Mouse (Mus musculus) cerebellum, postnatal 14 days (tissue): ENCODE data around the gene Pip5k1c.
A peak's percentile ranks its signal among the peaks of the same experiment; 100 is the strongest.

ENCODE experiments used
- DNase-seq, 2 experiments: peaks; one replicate each; pipeline ENCODE4 v3.0.0; 2021; ENCODE audit warnings: mixed read lengths in 2 of 2

Pip5k1c gene

GRCm38 (mm10) chr10:81303761-81304160 is 11.0 kb downstream of the Pip5k1c start:
- no peak for DNase-seq

GRCm38 (mm10) chr10:81304597-81305238 is 12.0 kb downstream of the Pip5k1c start:
- DNase-seq: peak; percentile 79 to 85

GRCm38 (mm10) chr10:81305663-81306062 is 12.9 kb downstream of the Pip5k1c start:
- DNase-seq: peak; percentile 59 to 70

GRCm38 (mm10) chr10:81306173-81306668 is 13.5 kb downstream of the Pip5k1c start:
- DNase-seq: peak in 1 of 2 experiments; percentile 43

GRCm38 (mm10) chr10:81306837-81307682 is 14.3 kb downstream of the Pip5k1c start:
- DNase-seq: no peak

GRCm38 (mm10) chr10:81309571-81309970 is 16.8 kb downstream of the Pip5k1c start:
- no peak for DNase-seq

- DNase-seq: peak in 1 of 2 experiments; percentile 43
Observed at GRCm38 (mm10) chr10:81313581-81313980, 20.8 kb downstream of the Pip5k1c start.

- no peak for DNase-seq
Observed at GRCm38 (mm10) chr10:81314201-81314600, 21.4 kb downstream of the Pip5k1c start.

- DNase-seq: no peak
Observed at GRCm38 (mm10) chr10:81315587-81315986, 22.8 kb downstream of the Pip5k1c start.

- peak in 1 of 2 experiments; percentile 59 for DNase-seq
Observed at GRCm38 (mm10) chr10:81316338-81317060, 23.7 kb downstream of the Pip5k1c start.

GRCm38 (mm10) chr10:81317273-81317672 is 24.5 kb downstream of the Pip5k1c start:
- DNase-seq: no peak

- DNase-seq: peak in 1 of 2 experiments; percentile 74
Observed at GRCm38 (mm10) chr10:81318589-81319329, 26.0 kb downstream of the Pip5k1c start.

- peak; percentile 58 to 71 for DNase-seq
Observed at GRCm38 (mm10) chr10:81319330-81319699, 26.6 kb downstream of the Pip5k1c start.

- peak in 1 of 2 experiments; percentile 50 for DNase-seq
Observed at GRCm38 (mm10) chr10:81319741-81320549, 27.2 kb downstream of the Pip5k1c start.

- DNase-seq: peak; percentile 99 to 100
Observed at GRCm38 (mm10) chr10:81320550-81321347, 28.0 kb downstream of the Pip5k1c start, which contains the start of gene Cactin. Gene Cactin, plus strand, starts transcription at chr10:81321103.

- no peak for DNase-seq
Observed at GRCm38 (mm10) chr10:81321436-81321835, 28.7 kb downstream of the Pip5k1c start.

- DNase-seq: peak in 1 of 2 experiments; percentile 57
Observed at GRCm38 (mm10) chr10:81322444-81322843, 29.7 kb downstream of the Pip5k1c start.

GRCm38 (mm10) chr10:81323141-81323775 is 30.5 kb downstream of the Pip5k1c start:
- no peak for DNase-seq

- DNase-seq: no peak
Observed at GRCm38 (mm10) chr10:81323791-81324530, 31.2 kb downstream of the Pip5k1c start.
